Mouse (Mus musculus) lung, postnatal 0 days (tissue): ENCODE data around the gene Rassf1.

Experiments used
- CTCF ChIP-seq: IDR thresholded peaks from 2 replicates; pipeline ENCODE4 v1.5.1; 2016; ENCODE audit warnings: antibody characterized with exemption, mild to moderate bottlenecking
- EP300 ChIP-seq: IDR thresholded peaks from 2 replicates; pipeline ENCODE4 v1.6.1; 2016; ENCODE audit warnings: antibody characterized with exemption, mild to moderate bottlenecking, control low read depth

- TF ChIP-seq CTCF (no peak), EP300 (no peak)
These were observed 39.0 kb upstream of the Rassf1 start for GRCm38 (mm10) chr9:107512326-107512725.
